Mouse (Mus musculus) induced T-regulatory cell, adult 2 months (primary cell): ENCODE data around the gene Tnf.

ENCODE experiments used
- DNase-seq: peaks from one replicate; pipeline ENCODE4 v3.0.0-alpha.2; 2012; ENCODE audit warnings: low read depth

Tnf gene

DNA sequence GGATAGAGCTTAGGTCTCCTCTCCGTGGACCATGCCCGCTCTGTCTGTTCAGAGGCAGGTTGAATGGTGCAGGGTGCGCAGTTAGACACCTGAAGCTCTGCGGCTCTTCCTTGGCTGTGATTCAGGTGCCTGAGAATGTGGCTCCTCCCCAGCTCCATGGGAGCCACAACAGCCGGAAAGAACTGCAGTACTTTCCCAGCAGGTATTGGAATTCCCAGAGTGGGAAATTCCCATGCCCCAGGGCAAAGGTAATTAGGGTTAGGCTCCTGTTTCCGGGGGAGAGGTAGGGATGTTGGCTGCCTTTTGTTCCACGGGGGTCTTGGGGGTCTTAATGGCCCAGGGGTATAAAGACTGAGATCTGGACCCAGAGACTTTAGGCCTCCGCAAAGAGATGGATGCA, 2.9 kb downstream of the Tnf start:
- peak; percentile 48 for DNase-seq

GRCm38 (mm10) chr17:35198029-35198428, 3.8 kb downstream of the Tnf start:
- peak; percentile 56 for DNase-seq

DNA sequence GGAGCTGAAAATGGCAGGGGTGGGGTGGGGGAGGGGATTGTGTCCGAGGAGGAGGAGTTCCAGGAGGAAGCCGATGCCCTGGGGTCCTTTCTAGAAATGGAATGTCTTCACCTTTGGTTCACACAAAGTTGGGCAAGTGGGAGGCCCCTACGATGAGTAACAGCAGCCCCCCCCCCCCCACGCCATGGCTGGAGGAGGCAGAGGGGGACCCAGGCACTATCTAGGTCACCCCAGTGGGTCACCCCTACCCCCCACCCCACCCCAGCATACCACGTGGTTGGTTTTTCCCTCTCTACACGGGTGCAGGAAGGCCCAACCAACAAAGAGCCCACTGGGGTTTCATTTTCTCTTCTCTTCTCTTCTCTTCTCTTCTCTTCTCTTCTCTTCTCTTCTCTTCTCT, 4.7 kb downstream of the Tnf start:
- peak; percentile 83 for DNase-seq

DNA sequence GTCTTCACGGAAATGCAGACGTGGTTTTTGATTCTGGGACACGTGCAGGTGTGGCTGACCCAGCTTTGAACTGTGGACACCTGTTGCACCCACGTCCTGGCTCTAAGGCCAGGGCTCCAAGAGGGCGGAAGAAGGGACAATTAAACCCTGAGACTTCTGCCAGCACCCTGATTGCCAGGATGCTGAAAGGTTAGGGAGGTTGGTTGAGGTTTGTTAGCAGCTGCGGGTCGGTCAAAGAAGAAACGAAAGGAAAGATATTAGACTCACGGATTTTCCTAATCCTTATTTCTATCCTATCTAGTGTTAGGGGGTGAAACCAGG, 5.5 kb downstream of the Tnf start:
- DNase-seq, result peak; percentile 69

DNA sequence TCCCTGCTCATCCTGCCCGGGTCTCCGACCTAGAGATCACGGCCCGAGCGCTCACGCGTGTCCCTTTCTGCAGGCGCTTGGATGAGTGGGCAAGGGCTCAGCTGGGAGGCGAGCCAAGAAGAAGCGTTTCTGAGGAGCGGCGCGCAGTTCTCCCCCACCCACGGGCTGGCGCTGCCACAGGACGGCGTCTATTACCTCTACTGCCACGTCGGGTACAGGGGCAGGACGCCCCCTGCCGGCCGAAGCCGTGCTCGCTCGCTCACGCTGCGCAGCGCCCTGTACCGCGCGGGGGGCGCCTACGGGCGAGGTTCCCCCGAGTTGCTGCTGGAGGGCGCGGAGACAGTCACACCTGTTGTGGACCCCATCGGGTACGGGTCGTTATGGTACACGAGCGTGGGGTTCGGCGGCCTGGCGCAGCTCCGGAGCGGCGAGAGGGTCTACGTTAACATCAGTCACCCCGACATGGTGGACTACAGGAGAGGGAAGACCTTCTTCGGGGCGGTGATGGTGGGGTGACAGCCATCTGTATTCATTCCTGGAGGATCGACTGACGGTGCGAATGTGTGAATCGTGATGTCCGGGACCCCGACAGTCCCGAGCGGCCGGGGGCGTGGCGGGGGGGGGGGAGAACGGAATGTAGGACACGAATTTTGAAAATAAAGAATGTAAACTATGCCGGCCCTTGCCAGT, 6.0 kb downstream of the Tnf start:
- DNase-seq, result peak; percentile 93

DNA sequence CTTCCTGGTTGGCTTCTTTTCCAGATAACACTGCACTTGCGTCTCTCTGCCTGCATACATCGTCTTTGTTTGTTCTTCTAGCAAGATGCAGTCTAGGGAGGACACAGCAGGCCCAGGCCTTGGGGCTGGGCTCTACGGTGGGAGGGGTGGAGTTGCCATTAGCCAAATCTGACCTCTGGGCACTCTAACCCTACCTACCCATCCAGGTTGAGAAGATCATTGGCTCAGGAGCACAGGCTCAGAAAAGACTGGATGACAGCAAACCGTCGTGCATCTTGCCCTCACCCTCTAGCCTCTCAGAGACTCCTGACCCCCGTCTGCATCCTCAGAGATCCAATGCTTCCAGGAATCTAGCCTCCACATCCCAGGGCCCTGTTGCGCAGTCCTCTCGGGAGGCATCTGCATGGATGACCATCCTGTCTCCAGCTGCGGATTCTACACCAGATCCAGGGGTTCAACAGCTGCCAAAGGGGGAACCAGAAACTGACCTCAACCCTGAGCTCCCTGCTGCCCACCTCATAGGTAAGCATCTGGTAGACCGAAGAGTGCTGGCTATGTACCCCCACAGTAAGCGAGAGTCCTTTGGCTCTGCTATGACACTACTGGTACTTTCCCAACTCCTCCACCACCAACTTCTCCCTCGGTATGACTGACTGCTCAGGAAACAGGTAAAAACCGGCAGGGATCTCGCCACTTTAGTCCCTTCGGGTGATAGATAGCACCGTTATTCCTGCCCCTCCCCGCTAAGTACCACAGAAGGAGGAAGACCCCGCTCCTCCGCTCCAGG, 6.8 kb downstream of the Tnf start:
- DNase-seq, result peak; percentile 84

GRCm38 (mm10) chr17:35193881-35194843, 7.6 kb downstream of the Tnf start, which contains the start of gene Ltb:
TSS of gene Ltb (plus strand) at chr17:35194439.
- DNase-seq, result peak; percentile 92

DNA sequence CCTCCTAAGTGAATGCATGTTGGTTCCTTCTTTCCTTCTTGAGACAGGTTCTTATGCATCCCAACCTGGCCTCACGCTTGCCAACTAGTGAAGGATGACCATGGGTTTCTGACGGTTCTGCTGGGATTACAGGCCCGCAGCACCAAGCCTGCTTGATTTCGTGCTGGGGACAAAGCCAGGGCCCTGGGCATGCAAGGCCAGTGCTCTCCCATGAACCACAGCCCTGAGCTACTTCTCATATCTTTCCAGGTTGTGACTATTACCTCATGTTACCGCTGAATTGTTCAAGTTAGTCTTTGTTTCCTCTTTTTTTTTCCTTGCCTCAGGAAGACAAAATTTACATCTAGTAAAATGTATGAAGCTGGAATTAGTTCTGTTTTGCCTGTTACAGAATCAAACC, 8.9 kb downstream of the Tnf start:
- no peak for DNase-seq

GRCm38 (mm10) chr17:35191723-35192122, 10.1 kb downstream of the Tnf start:
- DNase-seq, result peak; percentile 59

GRCm38 (mm10) chr17:35190096-35190495, 11.7 kb downstream of the Tnf start:
- peak; percentile 83 for DNase-seq

GRCm38 (mm10) chr17:35189186-35189585, 12.6 kb downstream of the Tnf start:
- DNase-seq, result peak; percentile 59

DNA sequence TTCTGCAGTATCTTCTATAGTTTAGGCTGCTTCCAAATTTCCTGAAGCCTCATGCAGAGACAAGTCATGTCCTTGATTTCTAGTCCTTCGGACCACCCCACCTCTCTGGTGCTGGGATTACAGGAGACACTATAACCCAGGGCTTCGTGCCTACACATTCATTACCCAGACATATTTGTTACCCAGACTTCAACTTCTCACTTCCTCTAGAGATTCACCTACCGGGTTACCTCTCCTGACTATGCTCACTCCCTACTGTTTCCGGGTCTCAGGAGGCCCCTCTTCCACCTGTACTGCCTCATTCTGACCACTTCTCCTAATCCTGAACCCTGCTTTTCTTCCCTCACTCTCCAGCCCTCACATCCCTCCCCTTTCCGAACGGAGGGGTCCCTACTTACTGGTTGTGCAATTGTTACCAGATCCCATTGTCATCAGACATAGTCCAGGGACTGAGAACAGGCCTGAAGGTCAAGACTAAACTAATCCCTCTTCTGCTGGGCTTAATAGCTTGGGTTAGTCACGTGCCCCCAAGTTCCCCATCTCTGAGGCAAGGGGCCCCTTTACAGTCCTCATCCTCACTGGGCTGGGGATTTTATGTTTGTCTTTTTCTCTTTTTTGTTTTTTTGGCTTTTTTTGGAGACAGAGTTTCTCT, 13.7 kb downstream of the Tnf start, which contains the start of gene Lst1:
Gene Lst1, minus strand, starts transcription at position 481 of the 652 bp plus-strand sequence.
- peak; percentile 58 for DNase-seq

DNA sequence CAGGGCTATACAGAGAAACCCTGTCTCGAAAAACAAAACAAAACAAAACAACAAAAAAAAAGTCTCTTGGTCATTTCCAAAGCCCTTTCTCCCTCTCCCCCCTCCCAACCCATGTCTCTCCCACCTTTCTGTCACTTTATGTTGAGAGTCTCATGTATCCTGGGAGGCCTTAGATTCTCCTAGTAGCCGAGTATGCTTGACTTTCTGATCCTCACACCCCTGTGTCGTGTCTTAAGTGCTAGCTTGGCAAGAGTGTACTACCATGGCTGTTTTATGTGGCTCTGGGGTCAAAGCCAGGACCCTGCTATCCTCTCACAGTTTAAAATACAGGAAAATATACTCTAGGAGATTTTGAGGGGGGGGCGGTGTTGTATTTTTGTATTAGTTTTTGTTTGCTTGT, 14.5 kb downstream of the Tnf start:
- DNase-seq, result peak; percentile 58

DNA sequence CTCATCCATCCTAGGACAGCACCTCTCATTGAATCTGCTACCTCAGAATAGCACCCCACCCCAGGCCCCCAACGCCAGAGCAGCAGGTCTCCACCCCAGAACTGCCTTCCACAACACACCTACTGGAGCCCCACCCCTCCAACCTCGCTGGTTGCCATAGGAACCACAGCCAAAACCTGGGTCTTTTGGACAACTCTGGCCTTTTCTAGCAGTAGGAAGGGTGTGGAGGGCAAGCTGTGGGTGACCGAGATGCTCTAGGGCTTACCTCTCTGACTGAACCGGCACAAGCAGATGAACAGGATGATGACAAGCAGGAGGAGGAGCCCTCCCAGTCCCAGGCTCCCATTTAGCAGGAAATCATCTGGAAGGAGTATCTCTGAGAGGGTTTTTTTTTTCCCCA, 15.1 kb downstream of the Tnf start:
- DNase-seq, result peak; percentile 93

- peak; percentile 96 for DNase-seq
Observed at GRCm38 (mm10) chr17:35185639-35186611, 15.9 kb downstream of the Tnf start.

GRCm38 (mm10) chr17:35180093-35180492, 21.7 kb downstream of the Tnf start:
- peak; percentile 54 for DNase-seq

- peak; percentile 88 for DNase-seq
Observed at GRCm38 (mm10) chr17:35178528-35178927, 23.3 kb downstream of the Tnf start.

DNA sequence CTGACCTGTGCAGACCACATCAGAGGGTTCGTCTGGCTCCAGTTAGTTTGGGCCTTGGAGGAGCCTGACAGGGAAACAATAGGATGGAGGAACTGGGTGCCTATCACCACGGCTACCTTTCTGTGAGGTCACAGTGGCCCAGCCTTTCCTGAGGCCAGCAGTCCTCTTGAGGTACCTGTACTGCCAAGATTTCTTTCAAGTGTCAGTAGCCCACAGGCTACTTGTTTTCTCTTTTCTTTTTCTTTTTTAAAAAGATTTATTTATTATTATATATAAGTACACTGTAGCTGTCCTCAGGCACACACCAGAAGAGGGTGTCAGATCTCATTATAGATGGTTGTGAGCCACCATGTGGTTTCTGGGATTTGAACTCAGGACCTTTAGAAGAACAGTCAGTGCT, 25.8 kb downstream of the Tnf start, which contains the start of gene Aif1:
Gene Aif1, minus strand, starts transcription at position 101 of the 400 bp plus-strand sequence.
- no peak for DNase-seq

- DNase-seq, result peak; percentile 54
Observed at GRCm38 (mm10) chr17:35175382-35175781, 26.4 kb downstream of the Tnf start.

DNA sequence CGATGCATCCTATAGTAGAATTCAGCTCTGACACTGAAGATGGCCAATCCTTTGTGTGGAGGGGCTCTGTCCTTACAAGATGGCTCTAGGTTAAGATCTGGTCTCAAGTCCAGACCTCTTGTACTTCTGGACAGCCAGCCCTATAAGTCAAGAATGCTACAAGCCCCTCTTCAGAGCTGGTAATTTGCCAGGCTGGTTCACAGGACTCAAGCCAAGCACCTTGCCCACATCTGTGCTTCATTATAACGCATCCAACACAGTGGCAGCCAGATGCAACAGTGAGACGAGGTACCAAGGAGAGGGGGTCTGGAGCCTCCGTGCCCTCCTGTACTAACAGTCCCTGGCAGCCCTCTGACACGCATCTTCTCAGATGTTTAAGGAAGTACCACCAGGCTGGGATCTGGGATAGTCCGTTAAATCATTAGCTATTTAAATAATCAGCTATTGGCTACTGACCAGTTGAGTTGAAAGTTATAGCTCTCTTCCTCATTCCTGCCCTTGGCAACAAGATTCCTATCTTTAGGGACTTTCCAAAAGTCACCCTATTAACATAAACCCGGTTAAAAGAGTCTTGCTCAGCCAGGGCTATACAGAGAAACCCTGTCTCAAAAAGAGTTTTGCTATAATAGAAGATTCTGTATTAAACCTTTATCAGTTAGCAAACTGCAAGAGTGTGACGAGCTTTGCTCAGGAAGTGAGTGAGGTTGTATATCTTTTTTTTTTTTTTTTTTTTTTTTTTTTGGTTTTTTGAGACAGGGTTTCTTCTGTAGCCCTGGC, 27.4 kb downstream of the Tnf start:
- DNase-seq, result peak; percentile 80
